Mouse (Mus musculus) embryonic facial prominence, embryonic 15.5 days (tissue): ENCODE results near the gene Sp100. TPM values are rescaled to one million over a fixed set of nuclear protein-coding genes. Genes with fewer than 3 reads are reported as not detected.

Experiments
- ATAC-seq: fragments of 200-750 bp; cut with Nextera tagmentation; 2 replicates; pipeline ENCODE4 v1.8.0; 2017; ENCODE audit warnings: low read depth, moderate TSS enrichment; ENCODE audit not compliant: insufficient number of reproducible peaks, low FRiP score, low TSS enrichment
- H3K27ac ChIP-seq: fragments of 300-500 bp; sonication (generic); replicated peaks from 2 replicates; pipeline ENCODE4 v1.5.1; 2015; ENCODE audit warnings: mild to moderate bottlenecking, inconsistent platforms
- H3K27me3 ChIP-seq: fragments of 300-500 bp; sonication (generic); 2 replicates; pipeline ENCODE4 v1.6.1; 2015; ENCODE audit warnings: inconsistent platforms
- H3K36me3 ChIP-seq: fragments of 300-500 bp; sonication (generic); 2 replicates; pipeline ENCODE4 v1.6.1; 2015; ENCODE audit warnings: mild to moderate bottlenecking, inconsistent platforms
- H3K4me1 ChIP-seq: fragments of 300-500 bp; sonication (generic); 2 replicates; pipeline ENCODE4 v1.6.1; 2015; ENCODE audit warnings: inconsistent platforms
- H3K4me2 ChIP-seq: fragments of 300-500 bp; sonication (generic); replicated peaks from 2 replicates; pipeline ENCODE4 v1.6.1; 2015; ENCODE audit warnings: mild to moderate bottlenecking, inconsistent platforms
- H3K4me3 ChIP-seq: fragments of 300-500 bp; sonication (generic); replicated peaks from 2 replicates; pipeline ENCODE4 v1.5.1; 2015; ENCODE audit warnings: mild to moderate bottlenecking, inconsistent platforms
- H3K9ac ChIP-seq: fragments of 300-500 bp; sonication (generic); 2 replicates; pipeline ENCODE4 v1.6.1; 2015; ENCODE audit warnings: inconsistent platforms
- H3K9me3 ChIP-seq: fragments of 300-500 bp; sonication (generic); replicated peaks from 2 replicates; pipeline ENCODE4 v1.6.1; 2016; ENCODE audit warnings: inconsistent platforms
- WGBS: fragments of 180-500 bp; shearing (Covaris S2); methylation state at CpG from one replicate; pipeline ENCODE4 v1.1.7; 2015; 5-methylcytosine and 5-hydroxymethylcytosine counted together
- polyA plus RNA-seq: library from polyadenylated mRNA; unstranded; fragments of >200 nt; fragmentation: Nextera tagmentation; extraction: Ambion mirVana; gene quantifications from 2 replicates; pipeline ENCODE4 v1.2.1, GENCODE M21; 2015

Gene Sp100
- polyA plus RNA-seq, 1 experiment from 2014 or later, result 3.3 TPM

GRCm38 (mm10) chr1:85702531-85702930 is 52.7 kb downstream of the Sp100 start:
- Histone ChIP-seq H3K9ac (no peak overlapping the region), H3K9me3 (no peaks in the 10 kb centered on the region), H3K36me3 (no peaks in the 10 kb centered on the region), H3K4me2 (no peak overlapping the region), H3K4me1 (no peaks in the 10 kb centered on the region), H3K27ac (no peak overlapping the region), H3K4me3 (no peak overlapping the region), H3K27me3 (no peaks in the 10 kb centered on the region)
- no peak for ATAC-seq
- 80% methylated on average over 4 of the region's 4 CpGs for WGBS

- Histone ChIP-seq H3K9me3 (no peaks in the 10 kb centered on the region), H3K36me3 (no peaks in the 10 kb centered on the region), H3K4me1 (no peaks in the 10 kb centered on the region), H3K27me3 (no peaks in the 10 kb centered on the region), H3K9ac (no peak overlapping the region), H3K4me3 (peak overlapping the region; percentile 36), H3K4me2 (peak overlapping the region; percentile 53), H3K27ac (no peak overlapping the region)
- ATAC-seq, result peak; percentile 91
- 25% methylated on average over 22 of the region's 22 CpGs for WGBS
Observed at GRCm38 (mm10) chr1:85703245-85704186, 53.7 kb downstream of the Sp100 start.

DNA sequence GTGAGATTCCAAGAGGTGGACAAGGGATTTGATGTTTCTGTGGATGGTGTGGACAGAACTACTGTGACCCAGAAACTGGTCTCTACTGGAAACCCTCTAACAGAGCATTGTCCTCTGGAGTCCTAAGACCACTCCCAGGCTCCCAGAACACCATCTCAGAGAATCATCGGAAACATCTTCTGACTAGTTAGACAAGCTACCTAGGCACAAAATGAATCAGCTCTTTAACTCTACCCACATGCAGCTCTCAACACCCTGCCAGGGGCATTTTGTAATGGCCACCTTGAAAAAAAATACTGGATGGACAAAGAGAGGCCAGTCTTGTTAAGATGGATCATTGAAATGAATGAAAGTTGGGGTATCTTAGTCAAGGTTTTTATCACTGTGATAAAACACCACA is 55.8 kb downstream of the Sp100 start:
- H3K36me3 ChIP-seq, result no peaks in the 10 kb centered on the region
- H3K27ac ChIP-seq, result no peak overlapping the region
- no peaks in the 10 kb centered on the region for H3K4me1 ChIP-seq
- H3K4me2 ChIP-seq, result no peak overlapping the region
- no peaks in the 10 kb centered on the region for H3K9me3 ChIP-seq
- WGBS, result 100% methylated on average over 1 of the region's 1 CpGs
- ATAC-seq, result no peak
- no peak overlapping the region for H3K9ac ChIP-seq
- H3K27me3 ChIP-seq, result no peaks in the 10 kb centered on the region
- no peak overlapping the region for H3K4me3 ChIP-seq

- Histone ChIP-seq H3K27ac (no peak overlapping the region), H3K9ac (no peak overlapping the region), H3K36me3 (no peaks in the 10 kb centered on the region), H3K4me2 (no peak overlapping the region), H3K27me3 (no peaks in the 10 kb centered on the region), H3K9me3 (no peaks in the 10 kb centered on the region), H3K4me3 (no peak overlapping the region), H3K4me1 (no peaks in the 10 kb centered on the region)
- WGBS, result 78% methylated on average over 2 of the region's 2 CpGs
- ATAC-seq, result no peak
Observed at GRCm38 (mm10) chr1:85706754-85707153, 57.0 kb downstream of the Sp100 start.

DNA sequence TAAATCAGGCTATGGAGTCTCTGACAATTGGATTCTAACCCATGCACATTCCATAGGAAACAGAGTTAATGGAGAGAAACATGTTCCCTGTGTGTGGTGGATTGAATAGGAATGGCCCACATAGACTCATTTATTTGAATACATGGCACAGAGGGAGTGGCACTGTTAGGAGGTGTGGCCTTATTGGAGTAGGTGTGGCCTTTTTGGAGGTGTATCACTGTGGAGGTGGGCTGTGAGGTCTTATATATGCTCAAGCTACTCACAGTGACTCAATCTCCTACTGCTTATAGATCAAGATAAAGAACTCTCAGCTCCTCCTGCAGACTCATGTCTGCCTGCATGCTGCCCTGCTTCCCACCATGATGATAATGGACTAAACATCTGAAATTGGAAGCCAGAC is 64.7 kb downstream of the Sp100 start:
- Histone ChIP-seq H3K9ac (no peak overlapping the region), H3K4me2 (no peak overlapping the region), H3K27me3 (no peaks in the 10 kb centered on the region)

DNA sequence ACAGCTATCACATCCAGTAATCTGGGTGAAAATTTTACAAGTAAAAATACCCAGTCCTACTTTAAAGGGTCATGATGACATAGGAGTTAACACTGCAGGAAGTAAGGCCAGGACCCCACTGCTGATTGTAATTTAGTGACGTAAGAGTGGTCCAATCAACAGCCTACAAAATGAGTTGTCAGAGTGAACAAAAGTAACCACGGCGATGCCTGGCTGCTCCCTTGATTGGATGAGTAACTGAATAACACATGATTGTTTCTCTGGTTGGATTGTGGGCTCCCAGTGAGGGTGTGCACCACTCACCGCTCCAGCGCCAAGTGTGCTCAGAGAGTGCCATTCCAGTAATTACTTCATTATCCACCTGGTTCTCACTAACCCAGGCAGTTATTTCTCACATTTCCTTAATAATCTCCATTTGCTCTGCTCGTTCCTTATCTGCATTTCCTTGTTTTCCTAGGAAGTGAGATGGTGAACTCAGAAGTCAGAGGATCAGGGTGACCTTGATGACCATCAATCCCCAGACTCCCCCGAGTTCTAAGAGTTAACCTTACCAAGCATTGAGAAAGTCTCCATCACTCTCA is 66.7 kb downstream of the Sp100 start:
- Histone ChIP-seq H3K9me3 (no peaks in the 10 kb centered on the region), H3K4me2 (no peak overlapping the region), H3K27me3 (no peaks in the 10 kb centered on the region), H3K4me3 (no peak overlapping the region), H3K36me3 (no peaks in the 10 kb centered on the region), H3K27ac (no peak overlapping the region), H3K4me1 (no peaks in the 10 kb centered on the region), H3K9ac (no peak overlapping the region)
- 53% methylated on average over 7 of the region's 7 CpGs for WGBS
- no peak for ATAC-seq

More for the DNA sequence above, 64.7 kb downstream of the Sp100 start:
- Histone ChIP-seq H3K4me1 (no peaks in the 10 kb centered on the region), H3K27ac (no peak overlapping the region), H3K9me3 (no peaks in the 10 kb centered on the region), H3K36me3 (no peaks in the 10 kb centered on the region), H3K4me3 (no peak overlapping the region)
- no peak for ATAC-seq

- Histone ChIP-seq H3K36me3 (no peaks in the 10 kb centered on the region), H3K4me2 (no peak overlapping the region), H3K27me3 (no peaks in the 10 kb centered on the region), H3K27ac (no peak overlapping the region), H3K4me3 (no peak overlapping the region), H3K4me1 (no peaks in the 10 kb centered on the region), H3K9ac (no peak overlapping the region), H3K9me3 (no peaks in the 10 kb centered on the region)
- WGBS, result 76% methylated on average over 4 of the region's 4 CpGs
- no peak for ATAC-seq
Observed at GRCm38 (mm10) chr1:85719049-85719448, 69.3 kb downstream of the Sp100 start.

GRCm38 (mm10) chr1:85720220-85720893 is 70.6 kb downstream of the Sp100 start:
- H3K27me3 ChIP-seq, result no peaks in the 10 kb centered on the region
- peak; percentile 37; the same call in 1 of the 2 replicates for ATAC-seq
- H3K4me1 ChIP-seq, result no peaks in the 10 kb centered on the region
- H3K9ac ChIP-seq, result no peak overlapping the region
- no peak overlapping the region for H3K4me3 ChIP-seq
- no peak overlapping the region for H3K4me2 ChIP-seq
- WGBS, result 67% methylated on average over 10 of the region's 10 CpGs
- H3K36me3 ChIP-seq, result no peaks in the 10 kb centered on the region
- no peak overlapping the region for H3K27ac ChIP-seq
- no peaks in the 10 kb centered on the region for H3K9me3 ChIP-seq

GRCm38 (mm10) chr1:85730471-85730870 is 80.7 kb downstream of the Sp100 start:
- H3K4me2 ChIP-seq, result no peak overlapping the region
- no peaks in the 10 kb centered on the region for H3K36me3 ChIP-seq
- H3K9ac ChIP-seq, result no peak overlapping the region
- 63% methylated on average over 6 of the region's 6 CpGs for WGBS
- no peaks in the 10 kb centered on the region for H3K9me3 ChIP-seq
- no peak overlapping the region for H3K4me3 ChIP-seq
- no peak for ATAC-seq
- H3K27me3 ChIP-seq, result no peaks in the 10 kb centered on the region
- no peaks in the 10 kb centered on the region for H3K4me1 ChIP-seq
- no peak overlapping the region for H3K27ac ChIP-seq

GRCm38 (mm10) chr1:85732581-85732980 is 82.8 kb downstream of the Sp100 start:
- Histone ChIP-seq H3K4me3 (no peak overlapping the region), H3K27ac (no peak overlapping the region), H3K4me2 (no peak overlapping the region), H3K36me3 (no peaks in the 10 kb centered on the region), H3K4me1 (0 out of 2 replicates have a peak, but pooled peaks cover 4% of the 10 kb centered on the region), H3K9ac (no peak overlapping the region), H3K27me3 (no peaks in the 10 kb centered on the region), H3K9me3 (no peaks in the 10 kb centered on the region)
- 81% methylated on average over 3 of the region's 3 CpGs for WGBS
- no peak for ATAC-seq

- H3K9me3 ChIP-seq, result no peaks in the 10 kb centered on the region
- no peak overlapping the region for H3K4me2 ChIP-seq
- no peak overlapping the region for H3K9ac ChIP-seq
- H3K4me1 ChIP-seq, result 0 out of 2 replicates have a peak, but pooled peaks cover 4% of the 10 kb centered on the region
- no peak overlapping the region for H3K4me3 ChIP-seq
- no peak overlapping the region for H3K27ac ChIP-seq
- H3K36me3 ChIP-seq, result no peaks in the 10 kb centered on the region
- no peak for ATAC-seq
- H3K27me3 ChIP-seq, result no peaks in the 10 kb centered on the region
- 58% methylated on average over 1 of the region's 1 CpGs for WGBS
Observed at GRCm38 (mm10) chr1:85734511-85734910, 84.7 kb downstream of the Sp100 start.
